Mouse (Mus musculus): ENCODE measurements around the gene Diras2. TPM values are rescaled to one million over a fixed set of nuclear protein-coding genes. Genes with fewer than 3 reads are reported as not detected.

Gene Diras2
- polyA plus RNA-seq, 1 experiment from 2014 or later, result 0.69 TPM

DNA sequence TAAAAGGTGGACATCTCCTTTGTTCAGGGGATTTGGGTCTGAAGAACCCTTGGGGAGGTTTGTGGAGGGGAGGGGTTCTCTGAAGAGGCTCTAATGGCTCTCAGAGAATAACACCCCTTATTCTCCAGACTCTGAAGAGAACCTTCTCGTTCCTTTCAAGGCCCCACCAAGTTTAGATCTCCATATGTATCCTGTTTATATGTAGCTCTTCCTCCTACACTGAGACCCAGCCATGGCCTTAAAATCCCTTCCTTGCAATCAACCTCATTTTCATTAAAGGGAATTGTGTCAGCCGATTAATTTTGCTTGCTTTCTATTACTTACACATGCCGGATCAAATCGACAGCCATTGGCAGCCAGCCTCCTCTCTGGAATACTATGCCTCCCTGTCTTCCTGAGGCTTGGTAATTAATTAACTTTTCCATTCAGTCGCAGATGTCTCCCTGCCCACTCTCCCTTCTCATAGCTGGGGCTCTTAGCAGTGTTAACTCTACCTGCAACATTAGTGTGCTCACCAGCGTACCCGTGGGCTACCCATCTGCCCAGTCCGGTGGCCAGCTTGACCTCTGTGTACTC lies 38.2 kb upstream of the Diras2 start:
- Histone ChIP-seq H3K4me1 (no peaks in the 10 kb centered on the region), H3K4me2 (replicated peaks) (no peak overlapping the region), H3K4me3 (no peak overlapping the region), H3K27ac (no peak overlapping the region), H3K9ac (no peak overlapping the region), H3K27me3 (no peaks in the 10 kb centered on the region), H3K36me3 (no peaks in the 10 kb centered on the region), H3K9me3 (no peaks in the 10 kb centered on the region)
- WGBS, result 73% methylated on average over 8 of the region's 8 CpGs
- ATAC-seq (ENCODE audit: insufficient number of reproducible peaks, insufficient read depth, low FRiP score, low TSS enrichment), result no peak

GRCm38 (mm10) chr13:52566777-52567176 lies 35.7 kb upstream of the Diras2 start:
- no peaks in the 10 kb centered on the region for H3K36me3 ChIP-seq
- no peak for ATAC-seq (ENCODE audit: insufficient number of reproducible peaks, insufficient read depth, low FRiP score, low TSS enrichment)
- H3K27me3 ChIP-seq, result no peaks in the 10 kb centered on the region
- no peak overlapping the region for H3K9ac ChIP-seq
- H3K4me2 ChIP-seq (replicated peaks), result no peak overlapping the region
- no peak overlapping the region for H3K4me3 ChIP-seq
- WGBS, result 79% methylated on average over 7 of the region's 7 CpGs
- no peak overlapping the region for H3K27ac ChIP-seq
- no peaks in the 10 kb centered on the region for H3K4me1 ChIP-seq
- H3K9me3 ChIP-seq, result no peaks in the 10 kb centered on the region

GRCm38 (mm10) chr13:52566188-52566760 lies 35.2 kb upstream of the Diras2 start:
- Histone ChIP-seq H3K36me3 (no peaks in the 10 kb centered on the region), H3K9me3 (no peaks in the 10 kb centered on the region), H3K4me1 (no peaks in the 10 kb centered on the region), H3K27me3 (no peaks in the 10 kb centered on the region), H3K4me2 (replicated peaks) (no peak overlapping the region), H3K4me3 (no peak overlapping the region), H3K27ac (no peak overlapping the region), H3K9ac (no peak overlapping the region)
- ATAC-seq (ENCODE audit: insufficient number of reproducible peaks, insufficient read depth, low FRiP score, low TSS enrichment), result no peak
- 85% methylated on average over 9 of the region's 9 CpGs for WGBS

DNA sequence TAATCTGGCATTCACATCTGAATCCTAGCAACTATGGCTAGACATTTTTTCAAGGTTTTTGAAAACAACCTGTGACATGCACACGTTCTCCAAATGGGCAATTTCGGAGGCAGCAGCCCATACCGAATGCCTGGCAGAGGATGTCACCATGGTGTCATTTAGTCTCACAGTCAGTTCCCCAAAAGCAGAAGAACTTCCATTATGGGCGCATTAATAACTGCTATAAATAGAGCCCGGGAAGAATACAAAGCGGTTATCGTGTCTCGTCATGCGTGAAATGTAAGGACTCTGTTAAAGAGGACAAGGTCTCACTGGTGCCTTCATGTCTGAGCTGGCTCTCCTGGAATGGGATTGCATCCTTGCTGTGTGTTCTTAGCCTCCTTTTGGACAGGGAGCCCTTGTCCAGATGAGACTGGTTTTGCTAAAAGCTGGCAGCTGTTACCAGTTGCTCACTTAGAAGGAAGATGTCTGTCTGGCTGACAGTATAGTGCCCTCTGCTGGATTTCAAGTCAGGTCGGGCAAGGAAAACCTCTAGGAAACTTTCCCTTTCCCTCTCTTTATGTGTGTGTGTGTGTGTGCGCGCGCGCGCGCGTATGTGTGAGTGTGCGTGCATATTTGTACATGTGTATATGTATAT lies 34.1 kb upstream of the Diras2 start:
- 88% methylated on average over 18 of the region's 18 CpGs for WGBS
- H3K4me2 ChIP-seq (replicated peaks), result no peak overlapping the region
- no peak overlapping the region for H3K27ac ChIP-seq
- no peaks in the 10 kb centered on the region for H3K27me3 ChIP-seq
- no peaks in the 10 kb centered on the region for H3K36me3 ChIP-seq
- H3K4me1 ChIP-seq, result no peaks in the 10 kb centered on the region
- no peak overlapping the region for H3K9ac ChIP-seq
- H3K9me3 ChIP-seq, result no peaks in the 10 kb centered on the region
- H3K4me3 ChIP-seq, result no peak overlapping the region
- no peak for ATAC-seq (ENCODE audit: insufficient number of reproducible peaks, insufficient read depth, low FRiP score, low TSS enrichment)

GRCm38 (mm10) chr13:52562166-52562571 lies 31.1 kb upstream of the Diras2 start:
- Histone ChIP-seq H3K4me1 (no peaks in the 10 kb centered on the region), H3K36me3 (no peaks in the 10 kb centered on the region), H3K4me2 (replicated peaks) (no peak overlapping the region), H3K9me3 (no peaks in the 10 kb centered on the region), H3K9ac (no peak overlapping the region), H3K27me3 (no peaks in the 10 kb centered on the region), H3K4me3 (no peak overlapping the region), H3K27ac (no peak overlapping the region)
- 39% methylated on average over 4 of the region's 4 CpGs for WGBS
- no peak for ATAC-seq (ENCODE audit: insufficient number of reproducible peaks, insufficient read depth, low FRiP score, low TSS enrichment)

DNA sequence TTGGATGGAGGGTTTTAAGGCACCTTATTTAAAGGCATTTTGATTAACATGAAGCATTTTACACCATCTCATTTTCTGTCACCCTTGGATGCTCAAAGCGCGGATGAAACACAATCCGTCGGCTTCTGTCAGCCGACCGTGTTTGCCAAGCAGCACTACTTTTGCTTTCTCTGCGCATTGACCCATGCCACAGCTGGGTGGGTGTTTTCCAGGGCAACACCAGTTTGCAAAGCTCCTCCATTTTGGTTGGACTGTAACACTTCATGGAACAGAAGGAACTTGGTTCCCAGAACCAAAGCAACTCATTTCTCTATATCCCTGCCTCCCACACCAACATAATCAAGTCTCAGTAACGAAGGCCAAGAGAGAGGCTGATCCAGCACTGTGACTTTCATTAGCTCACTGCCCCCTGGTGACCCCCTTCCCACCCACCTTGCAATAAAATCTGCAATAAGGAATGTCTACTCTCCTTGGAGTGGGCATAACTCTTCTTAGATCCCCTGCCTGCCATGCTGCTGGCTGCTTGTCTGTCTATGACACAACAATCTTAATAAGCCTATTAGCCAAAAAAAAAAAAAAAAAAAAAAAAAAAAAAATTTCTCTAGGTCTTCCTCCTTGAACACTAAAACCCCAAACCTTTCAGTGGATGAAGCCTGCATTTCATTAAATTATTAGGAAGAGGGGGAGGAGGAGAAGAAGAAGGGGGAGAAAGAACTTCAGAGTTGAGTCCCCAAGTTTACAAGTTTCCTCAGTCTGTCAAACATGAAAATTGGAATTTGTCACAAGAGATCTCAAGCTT lies 30.5 kb upstream of the Diras2 start:
- no peak for ATAC-seq (ENCODE audit: insufficient number of reproducible peaks, insufficient read depth, low FRiP score, low TSS enrichment)
- no peaks in the 10 kb centered on the region for H3K4me1 ChIP-seq
- no peak overlapping the region for H3K4me3 ChIP-seq
- no peak overlapping the region for H3K27ac ChIP-seq
- no peaks in the 10 kb centered on the region for H3K36me3 ChIP-seq
- no peaks in the 10 kb centered on the region for H3K27me3 ChIP-seq
- 82% methylated on average over 8 of the region's 8 CpGs for WGBS
- H3K9me3 ChIP-seq, result no peaks in the 10 kb centered on the region
- H3K9ac ChIP-seq, result no peak overlapping the region
- no peak overlapping the region for H3K4me2 ChIP-seq (replicated peaks)

DNA sequence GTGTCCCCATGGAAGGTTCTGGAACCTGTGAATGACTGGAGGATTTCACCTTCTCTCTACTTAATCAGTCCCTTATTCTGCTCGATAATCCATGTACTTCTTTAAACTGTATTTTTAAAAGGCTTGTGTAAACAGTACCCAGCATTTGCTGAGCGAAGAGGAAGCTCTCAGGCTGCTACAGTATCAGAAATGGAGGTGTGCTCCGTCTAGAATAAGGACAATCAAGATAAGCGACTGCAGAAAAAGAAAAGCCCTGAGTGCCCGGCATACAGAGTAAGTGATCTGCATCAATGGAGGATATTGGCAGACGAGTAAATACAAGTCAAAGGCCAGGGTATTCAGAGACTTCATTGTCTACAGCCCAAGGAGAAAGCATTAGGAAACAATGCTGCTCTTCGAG lies 26.3 kb upstream of the Diras2 start:
- WGBS, result 73% methylated on average over 7 of the region's 7 CpGs
- ATAC-seq (ENCODE audit: insufficient number of reproducible peaks, insufficient read depth, low FRiP score, low TSS enrichment), result no peak
- no peak overlapping the region for H3K4me2 ChIP-seq (replicated peaks)
- H3K27ac ChIP-seq, result no peak overlapping the region
- no peak overlapping the region for H3K4me3 ChIP-seq
- H3K9me3 ChIP-seq, result no peaks in the 10 kb centered on the region
- H3K4me1 ChIP-seq, result no peaks in the 10 kb centered on the region
- no peak overlapping the region for H3K9ac ChIP-seq
- no peaks in the 10 kb centered on the region for H3K27me3 ChIP-seq
- no peaks in the 10 kb centered on the region for H3K36me3 ChIP-seq

GRCm38 (mm10) chr13:52554722-52555121 lies 23.6 kb upstream of the Diras2 start:
- Histone ChIP-seq H3K9ac (no peak overlapping the region), H3K36me3 (no peaks in the 10 kb centered on the region), H3K4me2 (replicated peaks) (no peak overlapping the region), H3K9me3 (no peaks in the 10 kb centered on the region), H3K27ac (no peak overlapping the region), H3K27me3 (no peaks in the 10 kb centered on the region), H3K4me3 (no peak overlapping the region), H3K4me1 (no peaks in the 10 kb centered on the region)
- 87% methylated on average over 9 of the region's 9 CpGs for WGBS
- ATAC-seq (ENCODE audit: insufficient number of reproducible peaks, insufficient read depth, low FRiP score, low TSS enrichment), result no peak

DNA sequence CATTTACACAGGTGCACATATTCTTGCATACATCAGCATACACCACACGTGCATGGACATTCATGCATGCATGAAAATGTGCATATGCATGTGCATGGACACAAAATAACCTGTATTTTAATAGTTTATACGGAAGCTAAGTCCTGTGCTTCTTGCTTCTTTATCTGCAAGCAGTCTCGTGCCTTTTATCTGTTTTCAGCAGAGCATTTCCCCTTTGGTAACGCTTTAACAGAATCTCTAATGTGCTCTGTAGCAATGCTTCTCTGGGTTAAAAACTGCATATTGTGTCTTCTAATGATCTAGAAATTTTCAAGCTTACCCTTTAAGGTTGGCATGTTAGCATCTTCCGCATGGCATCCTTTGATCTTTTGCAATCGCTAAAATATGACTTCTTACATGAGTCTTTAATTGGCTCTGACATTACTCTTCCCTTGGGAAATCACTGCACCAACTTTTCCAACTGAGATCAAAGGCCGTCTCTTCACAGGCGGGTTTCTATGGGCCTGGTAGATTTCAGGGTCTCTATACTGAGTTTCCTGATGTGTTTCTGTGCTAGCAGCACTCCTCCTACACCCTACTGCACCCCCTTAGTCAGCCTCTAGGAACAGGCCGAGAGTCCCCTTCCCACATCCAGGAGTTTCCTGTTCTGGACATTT lies 21.9 kb upstream of the Diras2 start:
- no peak for ATAC-seq (ENCODE audit: insufficient number of reproducible peaks, insufficient read depth, low FRiP score, low TSS enrichment)
- no peak overlapping the region for H3K4me2 ChIP-seq (replicated peaks)
- H3K36me3 ChIP-seq, result no peaks in the 10 kb centered on the region
- no peaks in the 10 kb centered on the region for H3K27me3 ChIP-seq
- H3K27ac ChIP-seq, result no peak overlapping the region
- H3K9ac ChIP-seq, result no peak overlapping the region
- no peak overlapping the region for H3K4me3 ChIP-seq
- no peaks in the 10 kb centered on the region for H3K4me1 ChIP-seq
- WGBS, result 62% methylated on average over 9 of the region's 9 CpGs
- no peaks in the 10 kb centered on the region for H3K9me3 ChIP-seq

GRCm38 (mm10) chr13:52551275-52551674 lies 20.2 kb upstream of the Diras2 start:
- Histone ChIP-seq H3K36me3 (no peaks in the 10 kb centered on the region), H3K4me3 (no peak overlapping the region), H3K4me1 (no peaks in the 10 kb centered on the region), H3K27ac (no peak overlapping the region), H3K4me2 (replicated peaks) (no peak overlapping the region), H3K9ac (no peak overlapping the region), H3K9me3 (no peaks in the 10 kb centered on the region), H3K27me3 (no peaks in the 10 kb centered on the region)
- no peak for ATAC-seq (ENCODE audit: insufficient number of reproducible peaks, insufficient read depth, low FRiP score, low TSS enrichment)
- WGBS, result 82% methylated on average over 9 of the region's 9 CpGs

- Histone ChIP-seq H3K27ac (no peak overlapping the region), H3K27me3 (no peaks in the 10 kb centered on the region), H3K9me3 (no peaks in the 10 kb centered on the region), H3K9ac (no peak overlapping the region), H3K4me3 (no peak overlapping the region), H3K36me3 (no peaks in the 10 kb centered on the region), H3K4me2 (replicated peaks) (no peak overlapping the region), H3K4me1 (no peaks in the 10 kb centered on the region)
- no peak for ATAC-seq (ENCODE audit: insufficient number of reproducible peaks, insufficient read depth, low FRiP score, low TSS enrichment)
- WGBS, result 60% methylated on average over 5 of the region's 5 CpGs
These were observed 19.7 kb upstream of the Diras2 start for GRCm38 (mm10) chr13:52550690-52551193.

Data from embryonic facial prominence, embryonic 12.5 days (tissue).